Mouse (Mus musculus) forebrain, embryonic 13.5 days (tissue): ENCODE measurements at regions not wholly inside any gene's neighbourhood (a gene's known extent, or its start where the extent isn't known, plus 50 kb on each side); places are given as distances from the start of the nearest gene placed in this dataset.

Experiments used
- ATAC-seq: fragments of 200-750 bp; cut with Nextera tagmentation; 2 replicates; pipeline ENCODE4 v1.8.0; 2017
- H3K27ac ChIP-seq: fragments of 300-500 bp; sonication (generic); 2 replicates; pipeline ENCODE4 v1.5.1; 2015; ENCODE audit warnings: inconsistent platforms, mild to moderate bottlenecking, moderate library complexity
- H3K27me3 ChIP-seq: fragments of 300-500 bp; sonication (generic); 2 replicates; pipeline ENCODE4 v1.6.1; 2015; ENCODE audit warnings: mild to moderate bottlenecking, inconsistent platforms
- H3K36me3 ChIP-seq: fragments of 300-500 bp; sonication (generic); 2 replicates; pipeline ENCODE4 v1.6.1; 2015; ENCODE audit warnings: mild to moderate bottlenecking, inconsistent platforms; ENCODE audit not compliant: poor library complexity, severe bottlenecking
- H3K4me1 ChIP-seq: fragments of 300-500 bp; sonication (generic); 2 replicates; pipeline ENCODE4 v1.6.1; 2015; ENCODE audit warnings: inconsistent platforms
- H3K4me2 ChIP-seq: fragments of 300-500 bp; sonication (generic); 2 replicates; pipeline ENCODE4 v1.6.1; 2015; ENCODE audit warnings: inconsistent platforms, mild to moderate bottlenecking, moderate library complexity
- H3K4me3 ChIP-seq: fragments of 300-500 bp; sonication (generic); 2 replicates; pipeline ENCODE4 v1.5.1; 2015; ENCODE audit warnings: mild to moderate bottlenecking, inconsistent platforms
- H3K9ac ChIP-seq: fragments of 300-500 bp; sonication (generic); 2 replicates; pipeline ENCODE4 v1.6.1; 2015; ENCODE audit warnings: mild to moderate bottlenecking, inconsistent platforms
- H3K9me3 ChIP-seq: fragments of 300-500 bp; sonication (generic); replicated peaks from 2 replicates; pipeline ENCODE4 v1.6.1; 2016; ENCODE audit warnings: inconsistent platforms
- WGBS: fragments of 180-500 bp; shearing (Covaris S2); methylation state at CpG from one replicate; pipeline ENCODE4 v1.1.7; 2015; 5-methylcytosine and 5-hydroxymethylcytosine counted together

DNA sequence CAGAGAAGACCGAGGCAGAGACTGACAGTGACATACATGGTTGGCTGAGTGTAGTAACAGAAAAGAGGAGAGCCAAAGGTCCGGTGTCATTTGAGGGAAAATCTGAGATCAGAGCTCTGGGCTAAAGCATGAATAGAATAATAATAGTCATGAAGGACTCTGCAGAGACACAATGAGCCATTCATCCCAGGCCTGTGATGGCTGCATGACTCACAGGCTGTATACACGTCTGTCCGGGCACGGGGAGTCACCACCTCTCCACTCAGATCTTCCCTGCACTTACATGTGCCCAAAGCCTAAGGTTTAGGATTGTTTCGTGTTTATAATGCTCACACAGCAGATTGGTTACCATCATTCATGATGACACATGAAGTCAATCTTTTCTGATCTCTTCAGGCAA is 246.2 kb upstream of the Jmjd1c start:
- Histone ChIP-seq H3K36me3 (no peaks in the 10 kb centered on the region), H3K27me3 (no peaks in the 10 kb centered on the region), H3K4me2 (no peak overlapping the region), H3K9ac (no peak overlapping the region), H3K4me3 (no peak overlapping the region), H3K27ac (no peak overlapping the region), H3K9me3 (no peaks in the 10 kb centered on the region), H3K4me1 (peaks cover 5% of the 10 kb centered on the region; the same call in 1 of the 2 replicates)
- 61% methylated on average over 6 of the region's 6 CpGs for WGBS
- no peak for ATAC-seq

- H3K9ac ChIP-seq = no peak overlapping the region
- H3K36me3 ChIP-seq = no peaks in the 10 kb centered on the region
- 69% methylated on average over 4 of the region's 4 CpGs for WGBS
- ATAC-seq = no peak
- H3K27ac ChIP-seq = no peak overlapping the region
- H3K4me1 ChIP-seq = peaks cover 5% of the 10 kb centered on the region; the same call in 1 of the 2 replicates
- no peaks in the 10 kb centered on the region for H3K9me3 ChIP-seq
- H3K4me3 ChIP-seq = no peak overlapping the region
- no peak overlapping the region for H3K4me2 ChIP-seq
- no peaks in the 10 kb centered on the region for H3K27me3 ChIP-seq
Observed at GRCm38 (mm10) chr10:66850972-66851478, 244.9 kb upstream of the Jmjd1c start.

GRCm38 (mm10) chr10:66851841-66852240 is 244.1 kb upstream of the Jmjd1c start:
- Histone ChIP-seq H3K9ac (no peak overlapping the region), H3K4me3 (no peak overlapping the region), H3K4me1 (peaks cover 5% of the 10 kb centered on the region; the same call in 1 of the 2 replicates), H3K36me3 (no peaks in the 10 kb centered on the region), H3K4me2 (no peak overlapping the region), H3K27ac (no peak overlapping the region), H3K27me3 (no peaks in the 10 kb centered on the region), H3K9me3 (no peaks in the 10 kb centered on the region)
- 85% methylated on average over 5 of the region's 5 CpGs for WGBS
- ATAC-seq = no peak

DNA sequence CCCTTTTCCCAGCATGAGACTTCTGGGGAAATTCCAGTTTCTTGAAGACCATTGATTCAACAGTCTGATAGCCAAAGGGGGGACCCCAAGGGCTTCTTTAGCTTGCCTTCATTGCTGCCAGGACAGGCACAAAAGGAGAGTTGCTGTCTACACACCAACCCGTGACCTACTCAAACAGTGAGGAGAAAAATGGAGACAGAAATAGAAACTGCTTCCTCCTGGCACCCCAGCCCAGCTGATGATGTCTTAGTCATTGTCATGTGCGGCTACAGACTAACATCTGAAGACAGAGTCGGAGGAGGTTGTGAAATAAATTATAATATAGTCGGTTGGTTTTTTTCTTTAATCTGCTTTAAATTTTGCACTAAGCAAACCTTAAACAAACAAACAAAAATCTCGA is 243.2 kb upstream of the Jmjd1c start:
- no peak for ATAC-seq
- 62% methylated on average over 5 of the region's 5 CpGs for WGBS
- Histone ChIP-seq H3K27me3 (no peaks in the 10 kb centered on the region), H3K4me3 (no peak overlapping the region), H3K4me2 (no peak overlapping the region), H3K9ac (no peak overlapping the region), H3K9me3 (no peaks in the 10 kb centered on the region), H3K27ac (no peak overlapping the region), H3K36me3 (no peaks in the 10 kb centered on the region), H3K4me1 (peaks cover 5% of the 10 kb centered on the region; the same call in 1 of the 2 replicates)

- peak; percentile 70 for ATAC-seq
- Histone ChIP-seq H3K4me3 (no peak overlapping the region), H3K9me3 (no peaks in the 10 kb centered on the region), H3K36me3 (no peaks in the 10 kb centered on the region), H3K27me3 (no peaks in the 10 kb centered on the region), H3K4me2 (peak overlapping the region; percentile 42), H3K4me1 (peaks cover 5% of the 10 kb centered on the region; the same call in 1 of the 2 replicates), H3K9ac (no peak overlapping the region), H3K27ac (no peak overlapping the region)
- 10% methylated on average over 13 of the region's 13 CpGs for WGBS
Observed at GRCm38 (mm10) chr10:66853258-66853657, 242.7 kb upstream of the Jmjd1c start.

- no peaks in the 10 kb centered on the region for H3K36me3 ChIP-seq
Observed at GRCm38 (mm10) chr10:66854895-66855294, 241.0 kb upstream of the Jmjd1c start.

GRCm38 (mm10) chr10:66857330-66857729 is 238.6 kb upstream of the Jmjd1c start:
- no peak overlapping the region for H3K4me2 ChIP-seq
- no peak for ATAC-seq
- H3K36me3 ChIP-seq = no peaks in the 10 kb centered on the region
- H3K9me3 ChIP-seq = no peaks in the 10 kb centered on the region
- no peak overlapping the region for H3K9ac ChIP-seq
- WGBS = 85% methylated on average over 7 of the region's 7 CpGs
- no peak overlapping the region for H3K4me3 ChIP-seq
- H3K27me3 ChIP-seq = no peaks in the 10 kb centered on the region
- H3K27ac ChIP-seq = no peak overlapping the region
- H3K4me1 ChIP-seq = peaks cover 5% of the 10 kb centered on the region; the same call in 1 of the 2 replicates

More at GRCm38 (mm10) chr10:66854895-66855294, 241.0 kb upstream of the Jmjd1c start:
- no peaks in the 10 kb centered on the region for H3K9me3 ChIP-seq
- ATAC-seq = no peak
- 85% methylated on average over 9 of the region's 9 CpGs for WGBS
- peaks cover 5% of the 10 kb centered on the region; the same call in 1 of the 2 replicates for H3K4me1 ChIP-seq
- H3K27me3 ChIP-seq = no peaks in the 10 kb centered on the region
- H3K9ac ChIP-seq = no peak overlapping the region
- H3K27ac ChIP-seq = no peak overlapping the region
- no peak overlapping the region for H3K4me3 ChIP-seq
- no peak overlapping the region for H3K4me2 ChIP-seq

- H3K4me3 ChIP-seq = no peak overlapping the region
- H3K4me2 ChIP-seq = no peak overlapping the region
- H3K27me3 ChIP-seq = no peaks in the 10 kb centered on the region
- no peak overlapping the region for H3K9ac ChIP-seq
- no peak overlapping the region for H3K27ac ChIP-seq
- no peaks in the 10 kb centered on the region for H3K4me1 ChIP-seq
- no peaks in the 10 kb centered on the region for H3K9me3 ChIP-seq
- 48% methylated on average over 1 of the region's 1 CpGs for WGBS
- ATAC-seq = no peak
- H3K36me3 ChIP-seq = no peaks in the 10 kb centered on the region
Observed at GRCm38 (mm10) chr10:66861421-66861820, 234.5 kb upstream of the Jmjd1c start.

GRCm38 (mm10) chr10:66864161-66864862 is 231.6 kb upstream of the Jmjd1c start:
- Histone ChIP-seq H3K9me3 (no peaks in the 10 kb centered on the region), H3K4me2 (no peak overlapping the region), H3K27ac (no peak overlapping the region), H3K4me3 (no peak overlapping the region), H3K36me3 (no peaks in the 10 kb centered on the region), H3K4me1 (no peaks in the 10 kb centered on the region), H3K27me3 (no peaks in the 10 kb centered on the region), H3K9ac (no peak overlapping the region)
- ATAC-seq = no peak
- 73% methylated on average over 14 of the region's 14 CpGs for WGBS

DNA sequence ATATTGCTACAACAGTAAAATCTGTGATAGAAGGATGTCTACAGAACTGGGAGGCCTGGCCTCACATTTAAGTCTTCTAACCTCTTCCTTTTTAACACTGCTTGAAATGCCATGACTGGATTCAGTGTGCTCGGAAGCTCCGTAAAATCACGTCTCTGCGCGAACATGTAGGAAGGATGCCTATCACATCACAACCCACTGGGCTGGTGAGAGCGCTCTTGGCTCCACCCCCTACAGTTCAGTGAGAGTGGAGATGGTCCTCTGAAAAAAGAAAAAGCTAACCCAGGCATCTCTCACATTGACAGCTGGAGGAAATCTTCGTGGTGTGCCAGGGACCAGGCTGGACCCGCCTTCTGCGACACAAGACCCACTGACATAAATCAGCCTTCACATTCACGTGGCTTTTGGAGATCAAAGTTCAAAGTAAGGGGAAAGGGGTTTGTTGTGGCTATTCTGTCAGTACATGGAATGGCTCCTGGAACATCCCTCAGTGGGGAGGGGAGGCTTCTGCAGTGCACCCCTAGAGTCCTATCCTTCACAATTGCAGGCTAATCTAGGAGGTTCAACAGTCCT is 230.8 kb upstream of the Jmjd1c start:
- Histone ChIP-seq H3K9ac (no peak overlapping the region), H3K27ac (no peak overlapping the region), H3K27me3 (no peaks in the 10 kb centered on the region), H3K9me3 (no peaks in the 10 kb centered on the region), H3K4me1 (no peaks in the 10 kb centered on the region), H3K36me3 (no peaks in the 10 kb centered on the region), H3K4me2 (no peak overlapping the region), H3K4me3 (no peak overlapping the region)
- WGBS = 89% methylated on average over 10 of the region's 10 CpGs
- no peak for ATAC-seq

DNA sequence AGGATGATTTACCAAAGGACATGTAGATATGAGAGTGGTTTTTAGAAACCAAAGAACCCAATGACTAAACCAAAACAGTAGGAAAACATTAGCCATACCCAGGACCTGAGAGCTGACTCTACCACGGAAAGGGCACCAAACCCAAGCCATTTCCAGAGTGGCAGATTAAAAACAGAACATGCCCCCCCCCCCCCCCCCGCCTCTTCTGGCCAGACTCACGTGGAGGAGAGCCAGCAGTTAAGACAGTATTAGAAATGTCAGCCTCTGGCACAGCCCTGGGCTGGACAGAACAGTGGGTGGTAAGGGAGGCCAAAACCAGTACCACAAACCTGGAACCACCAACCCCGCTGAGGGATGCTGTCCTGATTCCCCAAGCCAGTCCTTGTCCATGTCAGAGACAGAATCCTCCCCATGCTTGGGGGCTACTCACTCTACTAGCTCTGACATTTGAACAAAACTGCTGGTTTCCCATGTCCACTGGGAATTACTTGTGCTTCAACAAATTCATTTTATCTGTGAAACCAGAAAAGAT is 224.7 kb upstream of the Jmjd1c start:
- Histone ChIP-seq H3K27me3 (no peaks in the 10 kb centered on the region), H3K27ac (no peak overlapping the region), H3K4me1 (no peaks in the 10 kb centered on the region), H3K9me3 (no peaks in the 10 kb centered on the region), H3K4me2 (no peak overlapping the region), H3K9ac (no peak overlapping the region), H3K36me3 (no peaks in the 10 kb centered on the region), H3K4me3 (no peak overlapping the region)
- ATAC-seq = no peak
- 69% methylated on average over 3 of the region's 4 CpGs for WGBS

- ATAC-seq = no peak
- 61% methylated on average over 1 of the region's 1 CpGs for WGBS
Observed at GRCm38 (mm10) chr10:66871673-66872072, 224.3 kb upstream of the Jmjd1c start.

More at GRCm38 (mm10) chr10:66871673-66872072, 224.3 kb upstream of the Jmjd1c start:
- Histone ChIP-seq H3K4me3 (no peak overlapping the region), H3K9me3 (no peaks in the 10 kb centered on the region), H3K27me3 (no peaks in the 10 kb centered on the region), H3K9ac (no peak overlapping the region), H3K4me2 (no peak overlapping the region), H3K36me3 (no peaks in the 10 kb centered on the region), H3K27ac (no peak overlapping the region), H3K4me1 (no peaks in the 10 kb centered on the region)
